Mouse (Mus musculus) CH12.LX (cell line): Measurements from ENCODE around the gene Scarb2.

Source experiments
- CTCF ChIP-seq, 2 experiments: IDR thresholded peaks in 1 of 2; conservative IDR thresholded peaks in 1 of 2; 2 replicates each; pipeline ENCODE4 v1.5.1; 2011 to 2012; ENCODE audit warnings: low read depth in 2 of 2, low read length in 2 of 2, improper control_type of control experiment in 1 of 2, inconsistent platforms in 1 of 2, mild to moderate bottlenecking in 1 of 2, moderate library complexity in 1 of 2
- MXI1 ChIP-seq: IDR thresholded peaks from 2 replicates; pipeline ENCODE4 v1.6.1; 2011; ENCODE audit warnings: mild to moderate bottlenecking, low read depth, low read length, improper control_type of control experiment
- POLR2A ChIP-seq: IDR thresholded peaks from 2 replicates; pipeline ENCODE4 v1.6.1; 2011; ENCODE audit warnings: low read depth, mild to moderate bottlenecking, improper control_type of control experiment, low read length

DNA sequence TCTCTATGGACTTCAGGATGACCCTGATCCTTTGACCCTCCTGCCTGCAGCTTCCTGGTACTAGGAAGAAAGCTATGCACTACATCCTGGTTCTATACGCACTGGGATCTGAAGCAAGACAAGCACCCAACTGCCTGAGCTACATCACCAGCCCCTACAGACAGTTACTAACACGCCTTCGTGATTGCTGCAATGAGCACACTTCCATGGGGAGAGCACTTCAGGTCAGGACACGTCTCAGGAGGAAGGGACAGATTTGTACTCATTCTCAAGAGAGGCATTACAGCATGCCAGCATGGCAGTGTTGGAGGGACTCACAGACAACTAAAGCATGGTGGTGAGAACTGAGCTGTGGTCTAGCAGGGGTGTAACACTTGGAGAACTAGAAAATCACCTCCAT lies 35.1 kb downstream of the Scarb2 start:
- no peak for TF ChIP-seq MXI1
- no peak for TF ChIP-seq CTCF (conservative IDR thresholded peaks at IDR 0.05 in 1 of 2, IDR thresholded peaks at IDR 0.05 in 1 of 2; ENCODE audit: low read depth in 2 of 2, low read length in 2 of 2)
- TF ChIP-seq POLR2A, result no peak
